Mouse (Mus musculus) cerebellum, postnatal 25 days (tissue): ENCODE results near the gene Abca4.
A peak's percentile ranks its signal among the peaks of the same experiment; 100 is the strongest.
"Not testable (repeated sequence)": the region's sequence is repeated elsewhere in the genome, so short reads cannot be mapped to it uniquely, and the experiment has no call there.

Source experiments
- DNase-seq, 2 experiments: peaks; one replicate each; pipeline ENCODE4 v3.0.0; 2021; ENCODE audit warnings: mixed read lengths in 2 of 2

The Abca4 gene

GRCm38 (mm10) chr3:122058439-122059198 lies 14.4 kb downstream of the Abca4 start:
- no peak for DNase-seq

- no peak for DNase-seq
Measured at GRCm38 (mm10) chr3:122062586-122062985, 18.3 kb downstream of the Abca4 start.

- DNase-seq, result no peak
Measured at GRCm38 (mm10) chr3:122064556-122065410, 20.5 kb downstream of the Abca4 start.

- DNase-seq, result no peak
Measured at GRCm38 (mm10) chr3:122071769-122072168, 27.5 kb downstream of the Abca4 start.

GRCm38 (mm10) chr3:122072646-122073571 lies 28.7 kb downstream of the Abca4 start:
- peak in 1 of 2 experiments; percentile 25 for DNase-seq

GRCm38 (mm10) chr3:122073595-122073994 lies 29.4 kb downstream of the Abca4 start:
- no peak for DNase-seq

- peak; percentile 34 to 44 for DNase-seq
Measured at GRCm38 (mm10) chr3:122074334-122074733, 30.1 kb downstream of the Abca4 start.

- no peak for DNase-seq
Measured at GRCm38 (mm10) chr3:122078141-122078540, 33.9 kb downstream of the Abca4 start.

- DNase-seq, result no peak
Measured at GRCm38 (mm10) chr3:122079172-122079571, 34.9 kb downstream of the Abca4 start.

- DNase-seq, result not testable (repeated sequence)
Measured at GRCm38 (mm10) chr3:122081634-122082033, 37.4 kb downstream of the Abca4 start.

- no peak for DNase-seq
Measured at GRCm38 (mm10) chr3:122082338-122082737, 38.1 kb downstream of the Abca4 start.

- peak; percentile 49 to 52 for DNase-seq
Measured at GRCm38 (mm10) chr3:122085157-122085989, 41.1 kb downstream of the Abca4 start.

GRCm38 (mm10) chr3:122088054-122088681 lies 43.9 kb downstream of the Abca4 start:
- no peak for DNase-seq

GRCm38 (mm10) chr3:122090338-122090737 lies 46.1 kb downstream of the Abca4 start:
- DNase-seq, result no peak

- DNase-seq, result no peak
Measured at GRCm38 (mm10) chr3:122099713-122100112, 55.5 kb downstream of the Abca4 start.

GRCm38 (mm10) chr3:122102091-122102490 lies 57.8 kb downstream of the Abca4 start:
- no peak for DNase-seq

GRCm38 (mm10) chr3:122103864-122104808 lies 59.9 kb downstream of the Abca4 start:
- peak; percentile 86 to 91 for DNase-seq

GRCm38 (mm10) chr3:122106920-122107319 lies 62.7 kb downstream of the Abca4 start:
- DNase-seq, result no peak

- DNase-seq, result no peak
Measured at GRCm38 (mm10) chr3:122107643-122108194, 63.5 kb downstream of the Abca4 start.

GRCm38 (mm10) chr3:122109461-122109860 lies 65.2 kb downstream of the Abca4 start:
- DNase-seq, result no peak
